Mouse (Mus musculus) heart, embryonic 13.5 days (tissue): ENCODE measurements around the gene Zic4. TPM values are rescaled to one million over a fixed set of nuclear protein-coding genes. Genes with fewer than 3 reads are reported as not detected.

ENCODE experiments used
- ATAC-seq: fragments of 200-750 bp; cut with Nextera tagmentation; 2 replicates; pipeline ENCODE4 v1.8.0; 2017; ENCODE audit warnings: moderate TSS enrichment; ENCODE audit not compliant: insufficient number of reproducible peaks, low FRiP score, low TSS enrichment; ENCODE audit errors: extremely low read depth
- H3K27ac ChIP-seq: fragments of 300-500 bp; sonication (generic); replicated peaks from 2 replicates; pipeline ENCODE4 v1.5.1; 2015; ENCODE audit warnings: moderate library complexity, mild to moderate bottlenecking, inconsistent platforms
- H3K27me3 ChIP-seq: fragments of 300-500 bp; sonication (generic); replicated peaks from 2 replicates; pipeline ENCODE4 v1.6.1; 2015; ENCODE audit warnings: mild to moderate bottlenecking, inconsistent platforms
- H3K36me3 ChIP-seq: fragments of 300-500 bp; sonication (generic); 2 replicates; pipeline ENCODE4 v1.6.1; 2015; ENCODE audit warnings: mild to moderate bottlenecking, inconsistent platforms
- H3K4me1 ChIP-seq: fragments of 300-500 bp; sonication (generic); 2 replicates; pipeline ENCODE4 v1.6.1; 2015; ENCODE audit warnings: inconsistent platforms
- H3K4me2 ChIP-seq: fragments of 300-500 bp; sonication (generic); 2 replicates; pipeline ENCODE4 v1.6.1; 2015; ENCODE audit warnings: inconsistent platforms, mild to moderate bottlenecking, moderate library complexity
- H3K4me3 ChIP-seq: fragments of 300-500 bp; sonication (generic); 2 replicates; pipeline ENCODE4 v1.5.1; 2015; ENCODE audit warnings: moderate library complexity, mild to moderate bottlenecking, inconsistent platforms
- H3K9ac ChIP-seq: fragments of 300-500 bp; sonication (generic); 2 replicates; pipeline ENCODE4 v1.6.1; 2015; ENCODE audit warnings: inconsistent platforms, mild to moderate bottlenecking, moderate library complexity
- H3K9me3 ChIP-seq: fragments of 300-500 bp; sonication (generic); 2 replicates; pipeline ENCODE4 v1.6.1; 2016; ENCODE audit warnings: inconsistent platforms
- WGBS: fragments of 180-500 bp; shearing (Covaris S2); methylation state at CpG from one replicate; pipeline ENCODE4 v1.1.7; 2015; ENCODE audit warnings: mixed read lengths; 5-methylcytosine and 5-hydroxymethylcytosine counted together
- polyA plus RNA-seq: library from polyadenylated mRNA; unstranded; fragments of >200 nt; fragmentation: Nextera tagmentation; extraction: Ambion mirVana; gene quantifications from 2 replicates; pipeline ENCODE4 v1.2.1, GENCODE M21; 2015

Gene Zic4
- polyA plus RNA-seq, 1 experiment from 2014 or later: not detected

- no peak overlapping the region for H3K4me2 ChIP-seq
- 25% methylated on average over 3 of the region's 3 CpGs for WGBS
- no peaks in the 10 kb centered on the region for H3K9me3 ChIP-seq
- no peaks in the 10 kb centered on the region for H3K36me3 ChIP-seq
- H3K27ac ChIP-seq: no peak overlapping the region
- H3K4me1 ChIP-seq: peaks cover 6% of the 10 kb centered on the region; the same call in 1 of the 2 replicates
- H3K4me3 ChIP-seq: no peak overlapping the region
- ATAC-seq: no peak
- peaks cover 98% of the 10 kb centered on the region for H3K27me3 ChIP-seq
- no peak overlapping the region for H3K9ac ChIP-seq
These were observed 11.8 kb downstream of the Zic4 start for GRCm38 (mm10) chr9:91373811-91374575.

GRCm38 (mm10) chr9:91374665-91375064, 12.5 kb downstream of the Zic4 start:
- no peak for ATAC-seq
- H3K27ac ChIP-seq: no peak overlapping the region
- no peak overlapping the region for H3K4me3 ChIP-seq
- no peaks in the 10 kb centered on the region for H3K36me3 ChIP-seq
- H3K27me3 ChIP-seq: peaks cover 98% of the 10 kb centered on the region
- H3K4me1 ChIP-seq: peaks cover 6% of the 10 kb centered on the region; the same call in 1 of the 2 replicates
- no peak overlapping the region for H3K4me2 ChIP-seq
- 12% methylated on average over 4 of the region's 4 CpGs for WGBS
- no peaks in the 10 kb centered on the region for H3K9me3 ChIP-seq
- H3K9ac ChIP-seq: no peak overlapping the region

- H3K4me1 ChIP-seq: peaks cover 16% of the 10 kb centered on the region
- no peak overlapping the region for H3K4me2 ChIP-seq
- 2% methylated on average over 14 of the region's 14 CpGs for WGBS
- no peak for ATAC-seq
- no peak overlapping the region for H3K9ac ChIP-seq
- no peaks in the 10 kb centered on the region for H3K9me3 ChIP-seq
- no peak overlapping the region for H3K27ac ChIP-seq
- H3K4me3 ChIP-seq: no peak overlapping the region
- H3K36me3 ChIP-seq: no peaks in the 10 kb centered on the region
- peaks cover 96% of the 10 kb centered on the region for H3K27me3 ChIP-seq
These were observed 15.0 kb downstream of the Zic4 start for GRCm38 (mm10) chr9:91377036-91377872.

- Histone ChIP-seq H3K4me1 (peaks cover 16% of the 10 kb centered on the region), H3K9me3 (no peaks in the 10 kb centered on the region), H3K4me2 (no peak overlapping the region), H3K4me3 (no peak overlapping the region), H3K27me3 (peaks cover 96% of the 10 kb centered on the region), H3K9ac (no peak overlapping the region), H3K36me3 (no peaks in the 10 kb centered on the region), H3K27ac (no peak overlapping the region)
- no peak for ATAC-seq
- WGBS: 0% methylated on average over 15 of the region's 16 CpGs
These were observed 15.6 kb downstream of the Zic4 start for GRCm38 (mm10) chr9:91377873-91378150.

GRCm38 (mm10) chr9:91378411-91379299, 16.4 kb downstream of the Zic4 start:
- peak overlapping the region; percentile 16; the same call in 1 of the 2 replicates for H3K4me2 ChIP-seq
- no peak overlapping the region for H3K4me3 ChIP-seq
- no peaks in the 10 kb centered on the region for H3K9me3 ChIP-seq
- peaks cover 16% of the 10 kb centered on the region for H3K4me1 ChIP-seq
- no peak for ATAC-seq
- 1% methylated on average over 48 of the region's 48 CpGs for WGBS
- H3K9ac ChIP-seq: no peak overlapping the region
- H3K27me3 ChIP-seq: peaks cover 99% of the 10 kb centered on the region
- no peaks in the 10 kb centered on the region for H3K36me3 ChIP-seq
- H3K27ac ChIP-seq: no peak overlapping the region

- H3K9me3 ChIP-seq: no peaks in the 10 kb centered on the region
- peaks cover 16% of the 10 kb centered on the region for H3K4me1 ChIP-seq
- peaks cover 99% of the 10 kb centered on the region for H3K27me3 ChIP-seq
- no peak overlapping the region for H3K4me2 ChIP-seq
- ATAC-seq: no peak
- H3K27ac ChIP-seq: no peak overlapping the region
- no peaks in the 10 kb centered on the region for H3K36me3 ChIP-seq
- 2% methylated on average over 8 of the region's 8 CpGs for WGBS
- H3K4me3 ChIP-seq: no peak overlapping the region
- no peak overlapping the region for H3K9ac ChIP-seq
These were observed 17.1 kb downstream of the Zic4 start for GRCm38 (mm10) chr9:91379300-91379635.

GRCm38 (mm10) chr9:91379781-91380457, 17.7 kb downstream of the Zic4 start:
- no peak for ATAC-seq
- no peak overlapping the region for H3K4me2 ChIP-seq
- H3K4me3 ChIP-seq: no peak overlapping the region
- no peak overlapping the region for H3K9ac ChIP-seq
- H3K27me3 ChIP-seq: peaks cover 99% of the 10 kb centered on the region
- peaks cover 16% of the 10 kb centered on the region for H3K4me1 ChIP-seq
- no peak overlapping the region for H3K27ac ChIP-seq
- WGBS: 2% methylated on average over 10 of the region's 10 CpGs
- H3K36me3 ChIP-seq: no peaks in the 10 kb centered on the region
- no peaks in the 10 kb centered on the region for H3K9me3 ChIP-seq

- Histone ChIP-seq H3K4me2 (no peak overlapping the region; the same call in 1 of the 2 replicates), H3K9me3 (no peaks in the 10 kb centered on the region), H3K9ac (no peak overlapping the region), H3K27ac (no peak overlapping the region), H3K4me1 (peaks cover 16% of the 10 kb centered on the region), H3K27me3 (peaks cover 99% of the 10 kb centered on the region), H3K4me3 (peak overlapping the region; percentile 60; the same call in 1 of the 2 replicates), H3K36me3 (no peaks in the 10 kb centered on the region)
- ATAC-seq: no peak
- WGBS: 2% methylated on average over 9 of the region's 9 CpGs
These were observed 18.3 kb downstream of the Zic4 start for GRCm38 (mm10) chr9:91380458-91380914.

GRCm38 (mm10) chr9:91381284-91382110, 19.3 kb downstream of the Zic4 start:
- no peaks in the 10 kb centered on the region for H3K36me3 ChIP-seq
- H3K4me3 ChIP-seq: peak overlapping the region; percentile 60
- H3K4me2 ChIP-seq: peak overlapping the region; percentile 91
- no peak overlapping the region for H3K27ac ChIP-seq
- H3K4me1 ChIP-seq: peaks cover 16% of the 10 kb centered on the region
- ATAC-seq: no peak
- WGBS: under 1% methylated on average over 68 of the region's 76 CpGs
- no peaks in the 10 kb centered on the region for H3K9me3 ChIP-seq
- peak overlapping the region; percentile 75 for H3K9ac ChIP-seq
- H3K27me3 ChIP-seq: peaks cover 99% of the 10 kb centered on the region

GRCm38 (mm10) chr9:91382111-91382379, 19.8 kb downstream of the Zic4 start:
- Histone ChIP-seq H3K4me3 (peak overlapping the region; percentile 60), H3K4me1 (peaks cover 16% of the 10 kb centered on the region), H3K9me3 (no peaks in the 10 kb centered on the region), H3K27me3 (peaks cover 99% of the 10 kb centered on the region), H3K9ac (no peak overlapping the region), H3K4me2 (peak overlapping the region; percentile 91), H3K36me3 (no peaks in the 10 kb centered on the region), H3K27ac (no peak overlapping the region)
- no peak for ATAC-seq
- 3% methylated on average over 2 of the region's 2 CpGs for WGBS
